Mouse (Mus musculus): ENCODE results near the gene Pcnx3.

GRCm38 (mm10) chr19:5715793-5716688 lies 27.3 kb upstream of the Pcnx3 start:
- TF ChIP-seq USF1 (IDR thresholded peaks at IDR 0.05; ENCODE audit: low read depth), result no peak
- no peak for TF ChIP-seq CTCF (IDR thresholded peaks at IDR 0.05; ENCODE audit: control insufficient read depth, insufficient read depth, insufficient read length)
- no peak for TF ChIP-seq MAX (IDR thresholded peaks at IDR 0.05)
- no peak for TF ChIP-seq MYOG (IDR thresholded peaks at IDR 0.05; ENCODE audit: control insufficient read depth, extremely low read depth, insufficient read length)
- no peak for TF ChIP-seq CEBPB (IDR thresholded peaks at IDR 0.05; ENCODE audit: low read depth)
- no peak for TF ChIP-seq MYOD1 (IDR thresholded peaks at IDR 0.05; ENCODE audit: control insufficient read depth, insufficient read length, low read depth)
- TF ChIP-seq FOSL1 (IDR thresholded peaks at IDR 0.05; ENCODE audit: insufficient read depth, low read length, poor library complexity, severe bottlenecking), result no peak
